Mouse (Mus musculus) stomach, embryonic 14.5 days (tissue): ENCODE data around the gene Sdk1. TPM values are rescaled to one million over a fixed set of nuclear protein-coding genes. Genes with fewer than 3 reads are reported as not detected.

Experiments used
- ATAC-seq: fragments of 200-750 bp; cut with Nextera tagmentation; 2 replicates; pipeline ENCODE4 v1.8.0; 2017; ENCODE audit warnings: low read depth, moderate TSS enrichment; ENCODE audit not compliant: insufficient number of reproducible peaks, insufficient read depth, low FRiP score
- H3K27ac ChIP-seq: fragments of 300-500 bp; sonication (generic); 2 replicates; pipeline ENCODE4 v1.5.1; 2014; ENCODE audit warnings: mild to moderate bottlenecking, low read length, moderate library complexity, mixed read lengths
- H3K27me3 ChIP-seq: fragments of 300-500 bp; sonication (generic); 2 replicates; pipeline ENCODE4 v1.6.1; 2014; ENCODE audit warnings: low read length, control low read depth, mixed read lengths; ENCODE audit not compliant: control insufficient read depth, insufficient read depth
- H3K36me3 ChIP-seq: fragments of 300-500 bp; sonication (generic); 2 replicates; pipeline ENCODE4 v1.6.1; 2014; ENCODE audit warnings: mild to moderate bottlenecking, control low read depth, low read length, moderate library complexity, mixed read lengths; ENCODE audit not compliant: control insufficient read depth, insufficient read depth
- H3K4me1 ChIP-seq: fragments of 300-500 bp; sonication (generic); 2 replicates; pipeline ENCODE4 v1.6.1; 2014; ENCODE audit warnings: low read length, control low read depth, mixed read lengths; ENCODE audit not compliant: control insufficient read depth, insufficient read depth
- H3K4me2 ChIP-seq: fragments of 300-500 bp; sonication (generic); replicated peaks from 2 replicates; pipeline ENCODE4 v1.6.1; 2014; ENCODE audit warnings: low read depth, low read length, control low read depth
- H3K4me3 ChIP-seq: fragments of 300-500 bp; sonication (generic); 2 replicates; pipeline ENCODE4 v1.5.1; 2014; ENCODE audit warnings: low read depth, low read length, control low read depth
- H3K9ac ChIP-seq: fragments of 300-500 bp; sonication (generic); replicated peaks from 2 replicates; pipeline ENCODE4 v1.6.1; 2014; ENCODE audit warnings: low read depth, mild to moderate bottlenecking, control low read depth, low read length, moderate library complexity, mixed read lengths
- H3K9me3 ChIP-seq: fragments of 300-500 bp; sonication (generic); 2 replicates; pipeline ENCODE4 v1.6.1; 2016; ENCODE audit warnings: low read depth, low read length, control low read depth; ENCODE audit not compliant: control insufficient read depth
- WGBS: fragments of 180-500 bp; shearing (Covaris S2); extraction: QIAGEN DNeasy Blood & Tissue Kit; methylation state at CpG from one replicate; pipeline ENCODE4 v1.1.7; 2014; 5-methylcytosine and 5-hydroxymethylcytosine counted together
- polyA plus RNA-seq: library from polyadenylated mRNA; unstranded; fragments of >200 nt; fragmentation: Nextera tagmentation; extraction: Ambion mirVana; gene quantifications from 2 replicates; pipeline ENCODE4 v1.2.1, GENCODE M21; 2014

The Sdk1 gene
- polyA plus RNA-seq, 1 experiment from 2014 or later = 5.6 TPM

DNA sequence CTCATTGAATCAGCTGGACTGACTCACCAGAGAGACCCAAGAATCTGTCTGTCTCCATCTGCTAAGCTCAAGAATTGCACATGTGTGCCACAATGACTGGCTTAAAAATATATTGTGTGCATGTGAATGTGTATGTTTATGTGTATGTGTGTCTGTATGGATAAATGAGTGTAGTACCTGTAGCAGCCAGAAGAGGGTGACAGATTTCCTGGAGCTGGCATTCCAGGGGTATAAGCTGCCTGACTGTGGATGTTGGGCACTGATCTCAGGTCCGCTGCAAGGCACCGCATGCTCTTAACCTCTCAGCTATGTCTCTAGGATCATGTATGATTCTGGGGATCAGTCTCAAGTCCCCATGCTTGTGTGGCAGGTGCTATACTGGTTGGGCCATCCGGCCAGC is 839.4 kb downstream of the Sdk1 start:
- Histone ChIP-seq H3K9me3 (no peaks in the 10 kb centered on the region), H3K27ac (no peak overlapping the region), H3K36me3 (no peaks in the 10 kb centered on the region), H3K4me2 (no peak overlapping the region), H3K27me3 (no peaks in the 10 kb centered on the region), H3K4me1 (no peaks in the 10 kb centered on the region), H3K4me3 (no peak overlapping the region), H3K9ac (no peak overlapping the region)
- whole genome bisulfite sequencing = 93% methylated on average over 3 of the region's 3 CpGs
- no peak for ATAC-seq

DNA sequence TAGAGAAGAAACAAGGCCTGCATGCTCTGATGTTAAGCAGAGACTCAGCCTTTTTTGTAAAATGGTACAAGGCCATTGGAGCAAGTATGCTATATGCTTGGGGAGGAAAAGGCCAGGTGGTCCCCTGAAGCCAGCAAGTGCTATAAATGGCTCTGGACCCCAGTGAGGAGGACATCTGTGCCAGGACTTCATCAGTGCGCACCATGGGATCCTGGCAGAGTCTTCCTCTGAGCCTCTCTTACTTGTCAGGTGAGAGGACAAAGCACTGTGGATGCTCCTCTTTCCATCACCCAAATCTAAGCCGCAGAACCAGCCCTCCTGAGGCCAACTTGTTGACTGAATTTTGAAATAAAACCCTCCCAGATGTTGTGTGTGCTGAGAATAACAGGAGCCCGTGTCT is 839.8 kb downstream of the Sdk1 start:
- Histone ChIP-seq H3K4me3 (no peak overlapping the region), H3K4me1 (no peaks in the 10 kb centered on the region), H3K9ac (no peak overlapping the region), H3K27me3 (no peaks in the 10 kb centered on the region), H3K9me3 (no peaks in the 10 kb centered on the region), H3K27ac (no peak overlapping the region), H3K36me3 (no peaks in the 10 kb centered on the region), H3K4me2 (no peak overlapping the region)
- no peak for ATAC-seq
- WGBS = 94% methylated on average over 3 of the region's 3 CpGs

DNA sequence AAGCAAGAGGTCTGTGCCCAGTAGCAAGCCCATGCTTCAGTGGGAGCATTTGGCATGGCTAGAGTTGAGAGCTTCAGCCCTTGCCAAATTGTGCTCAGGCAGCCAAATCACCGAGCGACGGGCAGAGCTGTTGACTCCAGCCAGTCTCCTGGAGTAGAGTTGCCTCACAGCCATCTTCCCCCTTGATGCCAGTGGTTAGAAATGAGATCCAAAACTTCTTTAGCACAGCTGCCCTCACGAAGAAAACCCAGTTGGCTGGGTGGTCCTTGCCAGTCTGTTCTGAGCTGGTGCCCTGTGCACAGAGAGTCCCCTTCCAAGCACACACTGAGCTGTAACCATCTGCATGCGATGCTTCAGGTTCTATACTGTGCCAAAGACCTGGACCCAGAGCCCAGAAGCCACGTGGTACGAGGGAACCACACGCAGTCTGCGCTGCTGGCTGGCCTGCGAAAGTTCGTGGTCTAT is 855.1 kb downstream of the Sdk1 start:
- H3K27me3 ChIP-seq = no peaks in the 10 kb centered on the region
- H3K4me2 ChIP-seq = no peak overlapping the region
- WGBS = 89% methylated on average over 11 of the region's 11 CpGs
- H3K27ac ChIP-seq = no peak overlapping the region
- no peak for ATAC-seq
- no peaks in the 10 kb centered on the region for H3K4me1 ChIP-seq
- H3K9ac ChIP-seq = no peak overlapping the region
- H3K9me3 ChIP-seq = no peaks in the 10 kb centered on the region
- H3K36me3 ChIP-seq = no peaks in the 10 kb centered on the region
- no peak overlapping the region for H3K4me3 ChIP-seq

DNA sequence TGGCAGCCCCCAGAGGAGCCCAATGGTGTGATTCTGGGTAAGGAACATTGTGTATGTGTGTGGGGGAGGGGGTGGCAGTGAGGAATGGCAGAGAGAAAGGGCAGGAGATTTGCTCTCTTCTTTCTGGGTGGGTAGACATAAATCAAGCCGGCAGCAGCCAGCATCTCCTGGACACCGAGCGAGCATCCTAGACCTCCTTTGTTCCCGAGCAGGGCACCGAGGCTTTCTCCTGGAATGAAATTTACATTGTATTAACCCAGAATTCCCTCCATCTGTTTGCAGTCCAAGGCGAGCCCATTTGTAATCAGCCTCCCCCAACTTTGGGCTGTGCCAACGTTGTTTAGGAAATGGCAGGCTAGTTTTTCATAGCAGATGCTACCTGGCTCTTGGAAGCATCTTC is 858.9 kb downstream of the Sdk1 start:
- no peak for ATAC-seq
- Histone ChIP-seq H3K9me3 (no peaks in the 10 kb centered on the region), H3K4me2 (no peak overlapping the region), H3K36me3 (no peaks in the 10 kb centered on the region), H3K9ac (no peak overlapping the region), H3K4me3 (no peak overlapping the region), H3K4me1 (no peaks in the 10 kb centered on the region), H3K27ac (no peak overlapping the region), H3K27me3 (no peaks in the 10 kb centered on the region)
- 60% methylated on average over 7 of the region's 7 CpGs for WGBS

DNA sequence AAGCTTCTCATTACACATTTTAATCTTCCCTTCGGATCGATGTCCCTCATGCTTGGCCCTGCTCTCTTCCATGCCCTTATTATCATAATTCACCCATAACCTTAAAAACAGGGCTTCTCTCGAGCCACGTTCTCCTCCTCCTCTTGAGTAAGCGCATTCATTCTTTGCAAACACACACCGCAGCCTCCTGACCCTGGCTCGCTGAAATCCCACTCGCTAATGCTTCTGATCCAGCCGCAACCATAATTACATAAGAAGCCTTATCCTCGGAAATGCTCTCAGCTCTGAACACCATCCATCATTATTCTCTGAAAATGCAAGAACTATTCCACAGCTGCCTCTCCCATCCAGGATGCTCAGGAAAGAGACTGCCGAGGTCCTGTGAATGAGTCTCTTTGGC is 866.1 kb downstream of the Sdk1 start:
- H3K4me1 ChIP-seq = no peaks in the 10 kb centered on the region
- H3K9ac ChIP-seq = no peak overlapping the region
- H3K4me3 ChIP-seq = no peak overlapping the region
- H3K9me3 ChIP-seq = no peaks in the 10 kb centered on the region
- no peaks in the 10 kb centered on the region for H3K36me3 ChIP-seq
- no peak for ATAC-seq
- no peaks in the 10 kb centered on the region for H3K27me3 ChIP-seq
- no peak overlapping the region for H3K4me2 ChIP-seq
- WGBS = 26% methylated on average over 11 of the region's 11 CpGs
- no peak overlapping the region for H3K27ac ChIP-seq

DNA sequence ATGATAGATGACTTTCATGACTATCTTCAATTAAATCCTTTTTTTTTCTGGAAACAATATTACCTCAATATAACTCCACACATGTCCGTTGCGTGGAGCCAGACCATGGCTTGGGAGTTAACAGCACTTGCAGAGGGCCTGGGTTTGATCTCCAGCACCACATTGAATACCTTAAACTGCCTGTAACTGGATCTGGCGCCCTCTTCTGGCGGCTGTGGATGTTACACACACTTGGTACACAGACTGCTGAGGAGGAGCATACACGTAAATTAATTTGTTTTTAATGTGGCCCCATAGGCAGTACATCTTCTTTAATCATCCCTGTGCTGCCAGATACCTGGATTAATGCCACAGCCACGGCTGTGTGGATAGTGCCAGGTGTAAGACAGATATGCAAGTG is 870.7 kb downstream of the Sdk1 start:
- no peak for ATAC-seq
- WGBS = 92% methylated on average over 6 of the region's 6 CpGs

DNA sequence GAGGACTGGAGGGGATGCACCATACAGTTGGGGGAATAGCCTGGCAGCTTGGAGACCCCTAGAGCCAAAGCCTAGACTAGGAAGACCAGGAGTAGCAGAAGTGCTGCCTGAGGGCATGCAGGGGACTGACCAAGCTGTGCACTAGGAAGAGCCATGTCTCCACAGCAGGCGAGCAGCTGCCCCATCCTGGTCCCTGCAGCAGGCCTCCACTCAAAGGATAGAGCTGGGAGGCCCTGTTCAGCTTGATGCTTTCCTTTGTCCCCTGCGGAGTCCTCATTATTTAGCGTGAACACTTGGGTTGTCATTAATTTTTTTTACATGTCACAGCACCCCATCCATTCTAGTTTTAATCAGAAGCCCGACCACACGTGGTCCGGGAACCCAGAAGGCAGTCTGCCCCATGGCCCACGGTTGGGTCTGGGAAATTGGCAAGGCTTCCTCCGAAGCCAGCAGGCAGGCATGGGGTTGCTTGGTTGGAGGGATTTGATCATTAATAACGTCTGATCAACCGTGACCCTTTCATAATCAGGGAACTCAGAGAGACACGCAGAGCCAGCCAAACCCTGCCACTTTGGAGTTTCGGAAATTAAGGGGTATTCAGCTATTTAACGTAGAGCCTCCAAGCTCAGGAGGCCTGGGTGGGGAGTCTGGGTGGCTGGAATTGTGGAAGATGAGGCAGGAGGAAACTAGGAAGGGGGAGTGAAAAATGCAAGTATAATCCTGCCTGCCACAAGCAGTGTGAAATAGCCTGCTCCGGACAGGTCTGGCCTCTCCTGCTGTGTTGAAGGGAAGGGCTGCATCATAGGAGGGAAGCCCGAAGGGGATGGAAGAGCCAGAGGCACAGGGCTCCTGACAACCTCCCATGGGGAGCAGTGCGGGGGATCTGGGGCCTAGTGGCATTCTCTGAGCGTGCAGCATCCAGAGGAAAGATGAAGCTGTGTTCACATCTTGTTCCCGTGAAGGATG is 872.2 kb downstream of the Sdk1 start:
- no peaks in the 10 kb centered on the region for H3K4me1 ChIP-seq
- H3K27me3 ChIP-seq = no peaks in the 10 kb centered on the region
- no peaks in the 10 kb centered on the region for H3K36me3 ChIP-seq
- H3K4me3 ChIP-seq = no peak overlapping the region
- ATAC-seq = no peak
- H3K27ac ChIP-seq = no peak overlapping the region
- H3K4me2 ChIP-seq = no peak overlapping the region
- no peak overlapping the region for H3K9ac ChIP-seq
- no peaks in the 10 kb centered on the region for H3K9me3 ChIP-seq
- 59% methylated on average over 18 of the region's 18 CpGs for WGBS

More for the DNA sequence above, 870.7 kb downstream of the Sdk1 start:
- no peak overlapping the region for H3K4me3 ChIP-seq
- no peaks in the 10 kb centered on the region for H3K36me3 ChIP-seq
- no peaks in the 10 kb centered on the region for H3K9me3 ChIP-seq
- H3K4me2 ChIP-seq = no peak overlapping the region
- H3K27me3 ChIP-seq = no peaks in the 10 kb centered on the region
- no peaks in the 10 kb centered on the region for H3K4me1 ChIP-seq
- no peak overlapping the region for H3K27ac ChIP-seq
- H3K9ac ChIP-seq = no peak overlapping the region

DNA sequence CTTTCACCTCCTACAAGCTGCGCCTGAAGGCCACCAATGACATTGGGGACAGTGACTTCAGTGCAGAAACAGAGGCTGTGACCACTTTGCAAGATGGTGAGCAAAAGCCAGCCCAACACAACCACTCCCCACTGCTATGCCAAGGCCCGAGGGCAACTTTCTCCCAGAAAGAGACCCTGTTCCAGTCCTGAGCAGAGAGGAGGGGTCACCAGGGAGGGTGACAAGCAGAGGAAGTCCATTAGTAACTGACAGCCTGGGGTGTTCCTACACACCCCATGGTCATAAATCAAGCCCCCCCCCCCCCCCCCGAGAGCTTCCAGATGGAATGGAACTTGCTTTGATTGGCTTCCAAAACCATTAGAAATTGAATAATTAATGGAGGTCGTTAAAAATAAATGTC is 886.5 kb downstream of the Sdk1 start:
- no peaks in the 10 kb centered on the region for H3K9me3 ChIP-seq
- no peaks in the 10 kb centered on the region; the same call in 1 of the 2 replicates for H3K4me1 ChIP-seq
- ATAC-seq = no peak
- H3K4me2 ChIP-seq = no peak overlapping the region
- no peaks in the 10 kb centered on the region for H3K27me3 ChIP-seq
- no peak overlapping the region for H3K9ac ChIP-seq
- 41% methylated on average over 4 of the region's 4 CpGs for WGBS
- no peaks in the 10 kb centered on the region for H3K36me3 ChIP-seq
- H3K27ac ChIP-seq = no peak overlapping the region
- H3K4me3 ChIP-seq = no peak overlapping the region
